ENCODE assay signal across 8 mouse cellular contexts in genomic region chr2:158665098-158665497, GRCm38 (mm10). TPM values are rescaled to one million over a fixed set of nuclear protein-coding genes. Genes with fewer than 3 reads are reported as not detected.
A peak's percentile ranks its signal among the peaks of the same experiment; 100 is the strongest.
DNase-seq lines count a peak whose midpoint lies in the region; ATAC-seq lines count a peak whose summit lies in the region.

Ppp1r16b (plus strand) TSS chr2:158665398.

- peaks cover 30% of the 10 kb centered on the region for H3K4me1 ChIP-seq in kidney, embryonic 16.5 days (ENCODE audit: insufficient read depth, low read length)
- H3K4me1 ChIP-seq in liver, embryonic 11.5 days (replicated peaks; ENCODE audit: control insufficient read depth, insufficient read depth, low read length), result no peaks in the 10 kb centered on the region

- peaks cover 24% of the 10 kb centered on the region for H3K27me3 ChIP-seq in kidney, embryonic 16.5 days (ENCODE audit: insufficient read depth, low read length)
- H3K27me3 ChIP-seq in liver, embryonic 11.5 days (replicated peaks; ENCODE audit: control insufficient read depth, insufficient read depth, low read length), result peaks cover 51% of the 10 kb centered on the region

- no peak within 1 kb of the TSS for H3K27ac ChIP-seq in kidney, embryonic 16.5 days (ENCODE audit: low read length)
- no peak within 1 kb of the TSS for H3K27ac ChIP-seq in liver, embryonic 11.5 days (ENCODE audit: low read depth, low read length)

- H3K36me3 ChIP-seq in kidney, embryonic 16.5 days (ENCODE audit: insufficient read depth, low read length), result no peaks in the 10 kb centered on the region
- H3K36me3 ChIP-seq in liver, embryonic 11.5 days (ENCODE audit: control insufficient read depth, insufficient read depth, low read length), result no peaks in the 10 kb centered on the region

- ATAC-seq in kidney, embryonic 16.5 days (ENCODE audit: low FRiP score, low TSS enrichment), result no peak
- ATAC-seq in liver, embryonic 11.5 days (replicated peaks; ENCODE audit: low FRiP score), result no peak

- intact Hi-C loops in left cerebral cortex, postnatal 25 days (cut with DNase I), result no loop called here

- no peaks in the 10 kb centered on the region for H3K9me3 ChIP-seq in kidney, embryonic 16.5 days (ENCODE audit: low read length)
- no peaks in the 10 kb centered on the region for H3K9me3 ChIP-seq in liver, embryonic 11.5 days (ENCODE audit: control insufficient read depth, low read length)

- DNase-seq in adrenal gland, postnatal 14 days, result no peak
- DNase-seq in adrenal gland, postnatal 36 days, result no peak
- no peak for DNase-seq in kidney, adult 11 months
- DNase-seq in brain, adult 2 months (ENCODE audit: low read depth, low spot score), result peak; percentile 47
- DNase-seq in left cerebral cortex, postnatal 25 days (ENCODE audit: low spot score in 2 of 2), result no peak
- no peak for DNase-seq in gastrocnemius, postnatal 10 days
- no peak for DNase-seq in liver, embryonic 11.5 days (ENCODE audit: low spot score)

- H3K9ac ChIP-seq in kidney, embryonic 16.5 days (replicated peaks; ENCODE audit: low read length), result no peak within 1 kb of the TSS
- H3K9ac ChIP-seq in liver, embryonic 11.5 days (ENCODE audit: low read depth, low read length), result no peak within 1 kb of the TSS

- no peak within 1 kb of the TSS for H3K4me2 ChIP-seq in kidney, embryonic 16.5 days (replicated peaks; ENCODE audit: low read depth, low read length)
- H3K4me2 ChIP-seq in liver, embryonic 11.5 days, result no peak within 1 kb of the TSS

- 67% methylated on average over 4 of the region's 4 CpGs for WGBS in kidney, embryonic 16.5 days
- 62% methylated on average over 4 of the region's 4 CpGs for WGBS in liver, embryonic 11.5 days

- no peak within 1 kb of the TSS for H3K4me3 ChIP-seq in kidney, embryonic 16.5 days (ENCODE audit: low read length)
- no peak within 1 kb of the TSS for H3K4me3 ChIP-seq in liver, embryonic 11.5 days (ENCODE audit: low read depth, low read length)

RNA-seq across cellular contexts. Expression of gene Ppp1r16b, which starts in this region (rescaled TPM):
- total RNA-seq in adrenal gland, postnatal 14 days (2021), result 11.5 and 16.0 TPM in 2 replicates
- 10 to 100 TPM in 1 of 2 experiments, 1 to 10 TPM in 1; 8.8 to 14.1 TPM for total RNA-seq in adrenal gland, postnatal 36 days (2021)
- polyA plus RNA-seq in kidney, embryonic 16.5 days (2015; fragmentation: Nextera tagmentation; extraction: Ambion mirVana), result 14.1 and 17.7 TPM in 2 replicates
- total RNA-seq in left cerebral cortex, postnatal 25 days (2021), result 100 to 1,000 TPM; 119 to 132 TPM
- total RNA-seq in gastrocnemius, postnatal 10 days (2021), result 1 to 10 TPM; 8.3 to 9.0 TPM
- 4.4 and 5.2 TPM in 2 replicates for polyA plus RNA-seq in liver, embryonic 11.5 days (2014; fragmentation: Nextera tagmentation; extraction: Ambion mirVana)
